Mouse (Mus musculus) midbrain, embryonic 15.5 days (tissue): ENCODE measurements around the gene Rabep2. TPM values are rescaled to one million over a fixed set of nuclear protein-coding genes. Genes with fewer than 3 reads are reported as not detected.
A peak's percentile ranks its signal among the peaks of the same experiment; 100 is the strongest.

Experiments
- ATAC-seq: fragments of 200-750 bp; cut with Nextera tagmentation; replicated peaks from 2 replicates; pipeline ENCODE4 v1.8.0; 2017; ENCODE audit warnings: moderate TSS enrichment
- H3K27ac ChIP-seq: fragments of 300-500 bp; sonication (generic); 2 replicates; pipeline ENCODE4 v1.5.1; 2015; ENCODE audit warnings: mild to moderate bottlenecking, inconsistent platforms
- H3K27me3 ChIP-seq: fragments of 300-500 bp; sonication (generic); replicated peaks from 2 replicates; pipeline ENCODE4 v1.6.1; 2015; ENCODE audit warnings: inconsistent platforms
- H3K36me3 ChIP-seq: fragments of 300-500 bp; sonication (generic); replicated peaks from 2 replicates; pipeline ENCODE4 v1.6.1; 2015; ENCODE audit warnings: inconsistent platforms
- H3K4me1 ChIP-seq: fragments of 300-500 bp; sonication (generic); 2 replicates; pipeline ENCODE4 v1.6.1; 2015; ENCODE audit warnings: inconsistent platforms
- H3K4me2 ChIP-seq: fragments of 300-500 bp; sonication (generic); 2 replicates; pipeline ENCODE4 v1.6.1; 2015; ENCODE audit warnings: inconsistent platforms, mild to moderate bottlenecking, moderate library complexity
- H3K4me3 ChIP-seq: fragments of 300-500 bp; sonication (generic); 2 replicates; pipeline ENCODE4 v1.5.1; 2015; ENCODE audit warnings: mild to moderate bottlenecking, inconsistent platforms
- H3K9ac ChIP-seq: fragments of 300-500 bp; sonication (generic); 2 replicates; pipeline ENCODE4 v1.6.1; 2015; ENCODE audit warnings: mild to moderate bottlenecking, inconsistent platforms
- H3K9me3 ChIP-seq: fragments of 300-500 bp; sonication (generic); 2 replicates; pipeline ENCODE4 v1.6.1; 2016; ENCODE audit warnings: inconsistent platforms
- WGBS: fragments of 180-500 bp; shearing (Covaris S2); methylation state at CpG from one replicate; pipeline ENCODE4 v1.1.7; 2015; ENCODE audit warnings: mixed read lengths; 5-methylcytosine and 5-hydroxymethylcytosine counted together
- polyA plus RNA-seq: library from polyadenylated mRNA; unstranded; fragments of >200 nt; fragmentation: Nextera tagmentation; extraction: Ambion mirVana; gene quantifications from 2 replicates; pipeline ENCODE4 v1.2.1, GENCODE M21; 2015

The Rabep2 gene
- polyA plus RNA-seq, 1 experiment from 2014 or later, result 28.7 TPM

DNA sequence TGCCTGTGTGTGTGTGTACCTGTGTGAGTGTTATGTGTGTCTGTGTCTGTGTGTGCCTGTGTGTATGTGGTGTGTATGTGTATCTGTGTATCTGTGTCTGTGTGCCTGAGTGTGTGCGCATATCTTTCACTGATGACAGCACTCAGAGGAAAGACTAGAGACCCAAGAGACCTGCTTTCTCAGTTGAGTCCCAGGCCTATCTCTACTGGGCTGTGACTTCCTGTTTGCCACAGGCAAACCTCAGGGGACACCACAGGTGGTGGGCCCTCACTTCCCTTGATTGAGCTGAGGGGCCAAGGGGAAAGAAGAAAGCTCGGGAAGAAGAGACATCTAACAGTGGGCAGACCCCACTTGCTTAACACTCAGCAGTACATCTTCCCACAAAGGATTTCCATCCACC lies 11.9 kb upstream of the Rabep2 start:
- H3K27me3 ChIP-seq, result no peaks in the 10 kb centered on the region
- no peak overlapping the region for H3K4me2 ChIP-seq
- no peaks in the 10 kb centered on the region for H3K4me1 ChIP-seq
- H3K4me3 ChIP-seq, result no peak overlapping the region
- H3K36me3 ChIP-seq, result no peaks in the 10 kb centered on the region
- no peak overlapping the region for H3K9ac ChIP-seq
- 47% methylated on average over 2 of the region's 2 CpGs for WGBS
- H3K27ac ChIP-seq, result no peak overlapping the region
- no peaks in the 10 kb centered on the region for H3K9me3 ChIP-seq
- no peak for ATAC-seq

DNA sequence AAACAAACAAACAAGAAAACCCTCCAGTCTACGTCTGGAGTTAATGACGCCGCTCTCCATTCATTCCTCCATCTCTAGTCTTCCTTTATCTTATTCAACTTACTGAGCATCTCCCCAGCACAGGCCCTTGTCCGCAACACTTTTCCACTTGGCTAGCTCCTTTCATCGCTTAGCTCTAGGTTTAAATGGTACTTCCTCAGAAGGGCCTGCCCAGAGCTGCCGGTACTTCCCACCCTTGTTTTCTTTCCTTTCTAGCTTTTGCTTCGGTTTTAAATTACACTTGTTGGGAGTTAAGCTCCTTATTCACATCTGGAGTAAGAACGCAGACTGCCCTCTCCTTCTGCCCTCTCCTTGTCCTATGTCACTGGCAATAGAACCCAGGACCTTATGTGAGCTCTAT lies 11.5 kb upstream of the Rabep2 start:
- no peaks in the 10 kb centered on the region for H3K4me1 ChIP-seq
- no peak overlapping the region for H3K4me3 ChIP-seq
- H3K9ac ChIP-seq, result no peak overlapping the region
- H3K36me3 ChIP-seq, result no peaks in the 10 kb centered on the region
- no peak overlapping the region for H3K4me2 ChIP-seq
- ATAC-seq, result no peak
- 10% methylated on average over 8 of the region's 8 CpGs for WGBS
- H3K27me3 ChIP-seq, result no peaks in the 10 kb centered on the region
- no peaks in the 10 kb centered on the region for H3K9me3 ChIP-seq
- H3K27ac ChIP-seq, result no peak overlapping the region

DNA sequence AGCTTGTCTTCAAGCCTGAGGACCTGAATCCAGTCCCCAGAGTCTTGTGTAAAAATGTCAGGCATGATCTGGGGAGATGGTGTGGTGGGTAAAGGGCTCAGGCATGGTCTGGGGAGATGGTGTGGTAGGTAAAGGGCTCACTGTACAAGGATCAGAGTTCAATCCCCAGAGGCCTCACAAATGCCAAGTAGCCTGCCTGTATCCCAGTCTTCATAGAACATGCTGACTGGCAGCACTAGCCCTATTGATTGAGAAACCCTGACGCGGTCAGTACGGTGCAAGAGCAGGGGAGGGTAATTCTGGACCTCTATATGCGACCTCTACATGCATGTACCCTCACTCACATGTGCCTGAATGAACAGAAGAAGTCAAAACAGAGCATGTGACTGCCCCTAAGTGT lies 11.0 kb upstream of the Rabep2 start:
- Histone ChIP-seq H3K9ac (no peak overlapping the region), H3K4me3 (no peak overlapping the region), H3K27me3 (no peaks in the 10 kb centered on the region), H3K4me1 (no peaks in the 10 kb centered on the region), H3K9me3 (no peaks in the 10 kb centered on the region), H3K36me3 (no peaks in the 10 kb centered on the region), H3K27ac (no peak overlapping the region), H3K4me2 (no peak overlapping the region)
- ATAC-seq, result no peak
- 72% methylated on average over 4 of the region's 4 CpGs for WGBS

DNA sequence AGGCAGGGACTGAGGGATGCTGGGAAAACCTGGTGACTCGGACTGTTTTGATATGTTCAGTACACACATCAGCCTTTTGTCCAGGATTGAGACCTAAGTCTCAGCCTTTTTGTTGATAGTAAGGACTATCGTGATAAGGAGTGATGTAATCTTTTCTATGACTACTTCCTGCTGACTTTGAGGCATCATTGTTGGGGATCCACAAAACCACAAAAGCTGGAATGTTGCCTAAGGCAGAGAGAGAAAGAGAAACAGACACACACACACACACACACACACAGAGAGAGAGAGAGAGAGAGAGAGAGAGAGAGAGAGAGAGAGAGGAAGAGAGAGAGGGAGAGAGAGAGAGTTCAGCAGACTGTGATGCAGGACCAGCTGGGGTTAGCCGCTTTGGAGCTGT lies 10.1 kb upstream of the Rabep2 start:
- Histone ChIP-seq H3K27me3 (no peaks in the 10 kb centered on the region), H3K4me3 (no peak overlapping the region), H3K9me3 (no peaks in the 10 kb centered on the region), H3K4me2 (no peak overlapping the region), H3K4me1 (no peaks in the 10 kb centered on the region), H3K27ac (no peak overlapping the region), H3K9ac (no peak overlapping the region), H3K36me3 (no peaks in the 10 kb centered on the region)
- no peak for ATAC-seq
- WGBS, result 60% methylated on average over 3 of the region's 3 CpGs

DNA sequence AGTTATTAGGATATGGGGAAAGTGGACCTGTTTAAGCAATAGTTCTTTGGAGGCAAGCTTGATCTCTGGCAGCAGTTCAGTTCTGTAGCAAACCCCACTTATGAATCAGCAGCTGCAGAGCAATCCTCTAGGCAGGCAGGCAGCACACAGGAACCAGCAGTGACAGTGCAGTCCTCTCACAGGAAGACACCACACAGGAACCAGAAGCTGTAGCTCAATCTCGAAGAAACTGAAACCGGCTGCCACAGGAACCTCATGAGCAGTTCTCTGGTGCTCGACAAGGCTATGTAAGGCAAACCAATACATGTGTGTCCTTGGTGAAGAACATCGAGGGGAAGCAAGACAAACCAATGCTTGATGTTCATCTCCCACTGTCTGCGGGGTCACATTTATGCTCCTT lies 6.8 kb upstream of the Rabep2 start:
- no peak overlapping the region for H3K4me2 ChIP-seq
- no peak overlapping the region for H3K9ac ChIP-seq
- H3K9me3 ChIP-seq, result no peaks in the 10 kb centered on the region
- H3K27ac ChIP-seq, result no peak overlapping the region
- no peak overlapping the region for H3K4me3 ChIP-seq
- H3K27me3 ChIP-seq, result no peaks in the 10 kb centered on the region
- no peaks in the 10 kb centered on the region for H3K4me1 ChIP-seq
- ATAC-seq, result no peak
- no peaks in the 10 kb centered on the region for H3K36me3 ChIP-seq
- 93% methylated on average over 5 of the region's 5 CpGs for WGBS

DNA sequence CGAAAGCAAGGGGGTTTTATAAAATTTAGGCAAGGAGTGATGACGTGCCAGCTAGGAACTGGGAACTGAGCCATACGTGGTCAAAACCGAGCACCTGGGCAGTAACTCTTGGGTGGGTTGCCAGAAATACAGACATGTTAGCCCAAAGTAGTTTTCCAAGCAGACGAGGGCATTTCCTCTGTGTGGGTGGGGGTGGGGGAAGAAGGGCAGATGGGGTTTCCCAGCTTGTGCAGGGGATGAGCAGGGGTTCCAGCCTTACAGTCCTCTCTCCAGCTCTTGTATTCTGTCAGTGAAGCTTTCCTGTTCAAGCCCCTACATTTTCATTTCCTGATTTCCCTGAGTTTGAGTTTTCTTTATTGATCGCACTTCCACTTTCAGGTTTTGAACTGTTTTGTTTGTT lies 4.4 kb upstream of the Rabep2 start:
- H3K36me3 ChIP-seq, result no peaks in the 10 kb centered on the region
- H3K4me1 ChIP-seq, result peaks cover 9% of the 10 kb centered on the region
- H3K4me2 ChIP-seq, result no peak overlapping the region
- no peaks in the 10 kb centered on the region for H3K27me3 ChIP-seq
- no peak for ATAC-seq
- H3K9me3 ChIP-seq, result no peaks in the 10 kb centered on the region
- no peak overlapping the region for H3K4me3 ChIP-seq
- WGBS, result 82% methylated on average over 6 of the region's 6 CpGs
- no peak overlapping the region for H3K27ac ChIP-seq
- no peak overlapping the region for H3K9ac ChIP-seq

DNA sequence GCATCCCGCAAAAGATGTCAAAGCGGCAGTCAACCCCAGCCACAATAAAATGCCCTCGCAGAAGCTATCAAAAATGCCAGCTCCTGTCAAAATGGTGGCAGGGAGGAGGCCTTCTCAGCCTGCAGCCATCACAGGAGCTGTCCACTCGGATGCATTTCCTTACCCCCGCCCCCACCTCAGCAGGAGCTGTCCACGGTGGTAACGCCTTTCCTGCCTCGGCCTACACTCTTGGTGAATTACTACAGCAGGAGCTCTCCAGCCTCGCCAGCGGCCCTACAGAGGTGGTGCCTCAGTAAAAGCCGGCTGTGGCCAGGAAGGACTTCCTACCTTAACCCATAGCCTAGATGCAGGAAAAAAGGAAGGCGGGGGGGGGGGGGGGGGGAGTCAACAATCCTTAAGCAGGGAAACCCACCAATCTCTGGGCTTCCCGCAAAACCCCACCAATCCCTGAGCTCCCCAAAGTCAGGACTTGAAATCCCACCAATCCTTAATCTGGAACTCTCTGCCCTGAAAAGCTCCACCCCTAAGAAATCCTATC lies 1.2 kb upstream of the Rabep2 start:
- Histone ChIP-seq H3K4me3 (no peak overlapping the region), H3K27ac (no peak overlapping the region), H3K4me2 (0 out of 2 replicates have a peak overlapping the region, but pooled peaks have one; percentile 86), H3K4me1 (peaks cover 14% of the 10 kb centered on the region), H3K27me3 (no peaks in the 10 kb centered on the region), H3K36me3 (no peaks in the 10 kb centered on the region), H3K9me3 (no peaks in the 10 kb centered on the region), H3K9ac (no peak overlapping the region)
- no peak for ATAC-seq
- WGBS, result 66% methylated on average over 13 of the region's 13 CpGs

DNA sequence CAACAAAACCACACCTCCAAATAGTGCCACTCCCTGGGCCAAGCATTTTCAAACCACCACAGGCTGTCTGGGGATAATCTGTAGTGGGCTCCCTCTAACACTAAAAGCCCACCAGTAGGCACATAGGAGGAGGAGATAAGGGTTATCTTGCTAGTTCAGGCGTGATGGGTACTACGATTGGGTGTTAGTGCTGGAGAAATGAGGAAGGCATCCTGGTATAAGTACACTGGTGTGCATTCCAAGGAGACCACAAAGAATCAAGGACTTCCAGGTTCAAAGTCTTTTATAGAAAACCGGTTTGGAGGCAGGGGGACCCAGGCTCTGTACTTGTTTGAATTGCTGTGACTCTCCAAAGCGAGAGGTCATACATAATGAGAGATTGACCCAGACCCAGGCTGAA lies 405 bp upstream of the Rabep2 start:
- peak; percentile 13 for ATAC-seq
- Histone ChIP-seq H3K4me2 (peak overlapping the region; percentile 86), H3K4me1 (peaks cover 14% of the 10 kb centered on the region), H3K4me3 (peak overlapping the region; percentile 72), H3K27ac (peak overlapping the region; percentile 84), H3K27me3 (no peaks in the 10 kb centered on the region), H3K36me3 (no peaks in the 10 kb centered on the region), H3K9me3 (no peaks in the 10 kb centered on the region), H3K9ac (peak overlapping the region; percentile 70)
- 16% methylated on average over 4 of the region's 4 CpGs for WGBS

DNA sequence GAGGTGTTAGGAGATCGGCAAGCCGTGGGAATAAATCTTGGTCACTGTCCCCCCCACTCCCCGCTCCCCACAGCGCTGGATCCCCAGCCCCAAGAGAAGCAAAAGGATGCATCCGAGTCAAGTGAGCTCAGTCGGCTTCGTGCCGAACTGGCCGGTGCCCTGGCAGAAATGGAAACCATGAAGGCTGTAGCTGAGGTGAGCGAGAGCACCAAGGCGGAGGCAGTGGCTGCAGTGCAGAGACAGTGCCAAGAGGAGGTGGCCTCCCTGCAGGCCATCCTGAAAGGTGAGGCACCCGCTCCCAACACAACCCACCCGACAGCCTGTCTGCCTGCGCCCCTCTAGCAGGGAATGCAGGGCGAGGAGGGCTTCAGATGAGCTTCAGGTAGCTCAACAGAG lies 942 bp downstream of the Rabep2 start:
- peak overlapping the region; percentile 72 for H3K4me3 ChIP-seq
- 29% methylated on average over 15 of the region's 15 CpGs for WGBS
- peak; percentile 28 for ATAC-seq
- peak overlapping the region; percentile 84; the same call in 1 of the 2 replicates for H3K27ac ChIP-seq
- H3K4me1 ChIP-seq, result peaks cover 14% of the 10 kb centered on the region
- 0 out of 2 replicates have a peak, but pooled peaks cover 3% of the 10 kb centered on the region for H3K36me3 ChIP-seq
- H3K9ac ChIP-seq, result peak overlapping the region; percentile 70
- H3K27me3 ChIP-seq, result no peaks in the 10 kb centered on the region
- no peaks in the 10 kb centered on the region for H3K9me3 ChIP-seq
- peak overlapping the region; percentile 86 for H3K4me2 ChIP-seq

DNA sequence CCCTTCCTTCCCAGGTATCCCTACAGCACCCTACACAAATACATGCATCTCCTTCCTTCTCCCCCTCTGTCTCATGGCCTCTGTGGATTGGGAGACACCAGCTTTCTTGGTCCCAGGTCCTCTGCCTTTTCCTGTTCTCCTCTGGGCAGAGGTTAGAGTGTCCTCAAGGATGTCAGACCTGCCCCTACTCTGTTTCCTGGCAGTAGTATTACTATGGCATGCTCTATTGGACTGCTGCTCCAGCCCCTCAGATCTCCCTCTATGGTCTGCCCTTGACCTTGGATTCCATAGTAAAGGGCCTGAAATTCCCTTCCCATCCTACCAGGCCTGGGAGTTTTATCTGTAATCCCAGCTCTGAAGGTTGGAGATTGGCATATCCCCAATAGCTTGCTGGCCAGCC lies 1.6 kb downstream of the Rabep2 start:
- Histone ChIP-seq H3K9ac (no peak overlapping the region), H3K27ac (no peak overlapping the region), H3K27me3 (no peaks in the 10 kb centered on the region), H3K4me2 (no peak overlapping the region), H3K4me1 (peaks cover 14% of the 10 kb centered on the region), H3K4me3 (no peak overlapping the region), H3K36me3 (0 out of 2 replicates have a peak, but pooled peaks cover 3% of the 10 kb centered on the region), H3K9me3 (no peaks in the 10 kb centered on the region)
- ATAC-seq, result no peak

DNA sequence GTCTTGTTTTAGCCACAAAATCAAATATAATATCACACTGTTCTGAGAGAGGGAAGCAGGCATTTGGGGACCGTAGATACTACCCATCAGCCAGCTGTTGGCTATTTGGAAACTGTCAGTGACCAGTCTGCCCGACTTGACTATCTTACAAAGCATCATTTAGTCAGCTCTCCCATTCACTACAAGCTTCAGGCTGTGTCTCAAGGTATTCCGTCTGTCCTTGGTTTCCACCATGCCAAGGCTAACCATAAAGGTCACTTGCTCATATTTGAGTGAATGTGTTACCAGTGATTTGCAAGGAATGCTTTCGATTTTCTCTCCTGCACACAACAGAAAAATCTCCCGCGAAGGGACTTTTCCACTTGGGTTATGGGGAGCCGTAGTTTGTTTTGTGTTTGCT lies 6.2 kb downstream of the Rabep2 start:
- Histone ChIP-seq H3K27me3 (no peaks in the 10 kb centered on the region), H3K4me3 (no peak overlapping the region), H3K36me3 (0 out of 2 replicates have a peak, but pooled peaks cover 3% of the 10 kb centered on the region), H3K27ac (no peak overlapping the region), H3K9me3 (no peaks in the 10 kb centered on the region), H3K4me2 (no peak overlapping the region), H3K4me1 (peaks cover under 1% of the 10 kb centered on the region; the same call in 1 of the 2 replicates), H3K9ac (no peak overlapping the region)
- WGBS, result 91% methylated on average over 7 of the region's 7 CpGs
- no peak for ATAC-seq

DNA sequence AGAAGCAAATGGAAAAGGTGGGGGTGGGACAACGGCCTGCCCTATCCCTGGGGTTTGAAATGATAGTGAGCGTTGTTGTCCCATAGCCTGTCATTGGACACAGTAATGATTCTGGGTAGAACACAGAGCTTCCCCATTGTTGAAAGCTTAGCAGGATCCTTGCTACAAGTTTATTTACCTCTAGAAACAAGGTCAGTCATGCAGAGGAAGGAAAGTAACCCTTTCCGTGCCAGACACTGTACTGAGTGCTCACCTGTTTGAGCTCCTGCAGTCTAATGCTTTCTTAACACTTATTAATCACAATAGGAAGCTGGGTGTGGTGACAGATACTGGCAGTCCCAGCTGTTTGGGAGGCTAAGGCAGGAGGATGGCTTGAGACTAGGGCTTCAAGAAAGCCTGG lies 7.2 kb downstream of the Rabep2 start:
- no peak for ATAC-seq
- no peak overlapping the region for H3K4me2 ChIP-seq
- no peaks in the 10 kb centered on the region for H3K9me3 ChIP-seq
- H3K9ac ChIP-seq, result no peak overlapping the region
- no peaks in the 10 kb centered on the region for H3K4me1 ChIP-seq
- H3K36me3 ChIP-seq, result 0 out of 2 replicates have a peak, but pooled peaks cover 3% of the 10 kb centered on the region
- no peak overlapping the region for H3K27ac ChIP-seq
- H3K4me3 ChIP-seq, result no peak overlapping the region
- no peaks in the 10 kb centered on the region for H3K27me3 ChIP-seq
- 86% methylated on average over 3 of the region's 3 CpGs for WGBS

DNA sequence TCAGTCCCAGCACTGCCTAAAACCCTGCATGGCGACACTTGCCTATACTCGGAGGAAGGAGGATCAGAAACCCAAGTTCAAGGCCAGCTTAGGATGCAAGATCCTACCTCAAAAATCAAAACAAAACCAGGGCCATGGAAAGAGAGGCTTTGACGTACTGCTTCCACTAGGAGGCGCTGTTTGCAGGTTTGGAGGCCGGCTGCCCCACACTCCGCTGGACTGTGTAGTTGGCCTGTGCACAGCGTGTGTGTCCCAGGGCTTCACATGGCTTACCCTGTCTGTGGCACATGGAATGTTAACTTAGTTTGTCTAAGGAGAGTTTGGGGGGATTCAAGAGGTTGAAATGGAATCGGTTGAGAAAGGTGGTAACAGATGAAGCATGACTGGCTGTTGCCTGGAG lies 8.3 kb downstream of the Rabep2 start:
- Histone ChIP-seq H3K9me3 (no peaks in the 10 kb centered on the region), H3K4me1 (no peaks in the 10 kb centered on the region), H3K4me3 (no peak overlapping the region), H3K9ac (no peak overlapping the region), H3K36me3 (0 out of 2 replicates have a peak, but pooled peaks cover 3% of the 10 kb centered on the region), H3K27ac (no peak overlapping the region), H3K27me3 (no peaks in the 10 kb centered on the region), H3K4me2 (no peak overlapping the region)
- ATAC-seq, result no peak
- 16% methylated on average over 8 of the region's 8 CpGs for WGBS
